Mouse (Mus musculus) liver, postnatal 0 days (tissue): ENCODE measurements around the gene Frzb. TPM values are rescaled to one million over a fixed set of nuclear protein-coding genes. Genes with fewer than 3 reads are reported as not detected.

ENCODE experiments used
- ATAC-seq: fragments of 200-750 bp; cut with Nextera tagmentation; 2 replicates; pipeline ENCODE4 v1.8.0; 2017; ENCODE audit warnings: mild to moderate bottlenecking, moderate library complexity
- DNase-seq: peaks from one replicate; pipeline ENCODE4 v3.0.0-alpha.2; 2016
- H3K27ac ChIP-seq: fragments of 300-500 bp; sonication (generic); 2 replicates; pipeline ENCODE4 v1.5.1; 2014; ENCODE audit warnings: antibody characterized with exemption, moderate library complexity, mild to moderate bottlenecking, low read depth
- H3K27me3 ChIP-seq: fragments of 300-500 bp; sonication (generic); 2 replicates; pipeline ENCODE4 v1.6.1; 2014; ENCODE audit warnings: low read length, control low read depth, mixed read lengths; ENCODE audit not compliant: insufficient read depth
- H3K36me3 ChIP-seq: fragments of 300-500 bp; sonication (generic); replicated peaks from 2 replicates; pipeline ENCODE4 v1.6.1; 2014; ENCODE audit warnings: mild to moderate bottlenecking, control low read depth, low read length, moderate library complexity, mixed read lengths; ENCODE audit not compliant: insufficient read depth
- H3K4me1 ChIP-seq: fragments of 300-500 bp; sonication (generic); 2 replicates; pipeline ENCODE4 v1.6.1; 2014; ENCODE audit warnings: antibody characterized with exemption, mild to moderate bottlenecking, control low read depth; ENCODE audit not compliant: insufficient read depth
- H3K4me2 ChIP-seq: fragments of 300-500 bp; sonication (generic); 2 replicates; pipeline ENCODE4 v1.6.1; 2014; ENCODE audit warnings: low read depth, mild to moderate bottlenecking, low read length, moderate library complexity, mixed read lengths
- H3K4me3 ChIP-seq: fragments of 300-500 bp; sonication (generic); 2 replicates; pipeline ENCODE4 v1.5.1; 2014; ENCODE audit warnings: low read depth, low read length
- H3K9ac ChIP-seq: fragments of 300-500 bp; sonication (generic); replicated peaks from 2 replicates; pipeline ENCODE4 v1.6.1; 2014; ENCODE audit warnings: mild to moderate bottlenecking, moderate library complexity
- H3K9me3 ChIP-seq: fragments of 300-500 bp; sonication (generic); 2 replicates; pipeline ENCODE4 v1.6.1; 2016; ENCODE audit warnings: mild to moderate bottlenecking, control low read depth, low read length, mixed read lengths
- CTCF ChIP-seq: sonication (generic); IDR thresholded peaks from 2 replicates; pipeline ENCODE4 v1.5.1; 2016; ENCODE audit warnings: antibody characterized with exemption, low read depth
- EP300 ChIP-seq: IDR thresholded peaks from 2 replicates; pipeline ENCODE4 v1.6.1; 2016; ENCODE audit warnings: antibody characterized with exemption, low read depth, mild to moderate bottlenecking
- WGBS: fragments of 180-500 bp; shearing (Covaris S2); extraction: QIAGEN DNeasy Blood & Tissue Kit; methylation state at CpG from one replicate; pipeline ENCODE4 v1.1.7; 2014; ENCODE audit not compliant: insufficient replicate concordance; 5-methylcytosine and 5-hydroxymethylcytosine counted together
- polyA plus RNA-seq: library from polyadenylated mRNA; unstranded; fragments of >200 nt; fragmentation: Nextera tagmentation; extraction: Ambion mirVana; gene quantifications from 2 replicates; pipeline ENCODE4 v1.2.1, GENCODE M21; 2015

Frzb gene
- polyA plus RNA-seq, 1 experiment from 2014 or later: 0.49 TPM

GRCm38 (mm10) chr2:80413124-80413523 is 34.3 kb downstream of the Frzb start:
- ATAC-seq (no peak), DNase-seq (no peak)
- Histone ChIP-seq H3K4me3 (no peak overlapping the region), H3K36me3 (no peaks in the 10 kb centered on the region), H3K27me3 (no peaks in the 10 kb centered on the region), H3K27ac (no peak overlapping the region), H3K9ac (no peak overlapping the region), H3K9me3 (no peaks in the 10 kb centered on the region), H3K4me1 (no peaks in the 10 kb centered on the region), H3K4me2 (no peak overlapping the region)
- no peak for TF ChIP-seq EP300
- TF ChIP-seq CTCF: no peak
- 75% methylated on average over 18 of the region's 18 CpGs for WGBS

GRCm38 (mm10) chr2:80409893-80410574 is 37.4 kb downstream of the Frzb start:
- H3K4me2 ChIP-seq: no peak overlapping the region
- H3K9me3 ChIP-seq: no peaks in the 10 kb centered on the region
- no peaks in the 10 kb centered on the region for H3K27me3 ChIP-seq
- ATAC-seq (no peak), DNase-seq (no peak)
- H3K9ac ChIP-seq: no peak overlapping the region
- WGBS: 78% methylated on average over 12 of the region's 12 CpGs
- H3K4me1 ChIP-seq: no peaks in the 10 kb centered on the region
- no peaks in the 10 kb centered on the region for H3K36me3 ChIP-seq
- no peak overlapping the region for H3K4me3 ChIP-seq
- no peak for TF ChIP-seq CTCF
- TF ChIP-seq EP300: no peak
- no peak overlapping the region for H3K27ac ChIP-seq

- no peak for ATAC-seq
- Histone ChIP-seq H3K36me3 (no peaks in the 10 kb centered on the region), H3K27me3 (no peaks in the 10 kb centered on the region), H3K4me3 (no peak overlapping the region), H3K9me3 (no peaks in the 10 kb centered on the region), H3K27ac (no peak overlapping the region), H3K9ac (no peak overlapping the region), H3K4me1 (no peaks in the 10 kb centered on the region), H3K4me2 (no peak overlapping the region)
- 42% methylated on average over 5 of the region's 5 CpGs for WGBS
- no peak for DNase-seq
- no peak for TF ChIP-seq EP300
- TF ChIP-seq CTCF: no peak
Observed at GRCm38 (mm10) chr2:80404770-80405169, 42.7 kb downstream of the Frzb start.

- no peak for ATAC-seq
Observed at GRCm38 (mm10) chr2:80398595-80399099, 48.8 kb downstream of the Frzb start.

GRCm38 (mm10) chr2:80396864-80397263 is 50.6 kb downstream of the Frzb start:
- WGBS: 69% methylated on average over 3 of the region's 3 CpGs

More at GRCm38 (mm10) chr2:80398595-80399099, 48.8 kb downstream of the Frzb start:
- Histone ChIP-seq H3K9me3 (no peaks in the 10 kb centered on the region), H3K36me3 (no peaks in the 10 kb centered on the region), H3K4me3 (no peak overlapping the region), H3K9ac (no peak overlapping the region), H3K27me3 (no peaks in the 10 kb centered on the region), H3K27ac (no peak overlapping the region), H3K4me2 (no peak overlapping the region), H3K4me1 (no peaks in the 10 kb centered on the region)
- TF ChIP-seq EP300 (no peak), CTCF (no peak)
- DNase-seq: no peak
- WGBS: 44% methylated on average over 3 of the region's 3 CpGs

GRCm38 (mm10) chr2:80396057-80396456 is 51.4 kb downstream of the Frzb start:
- Histone ChIP-seq H3K36me3 (no peaks in the 10 kb centered on the region), H3K4me2 (no peak overlapping the region), H3K27me3 (no peaks in the 10 kb centered on the region), H3K9me3 (no peaks in the 10 kb centered on the region), H3K27ac (no peak overlapping the region), H3K4me1 (no peaks in the 10 kb centered on the region), H3K9ac (no peak overlapping the region), H3K4me3 (no peak overlapping the region)
- TF ChIP-seq EP300: no peak
- TF ChIP-seq CTCF: no peak
- WGBS: 60% methylated on average over 7 of the region's 7 CpGs
- DNase-seq (no peak), ATAC-seq (no peak)

More at GRCm38 (mm10) chr2:80396864-80397263, 50.6 kb downstream of the Frzb start:
- H3K4me1 ChIP-seq: no peaks in the 10 kb centered on the region
- ATAC-seq (no peak), DNase-seq (no peak)
- TF ChIP-seq CTCF: no peak
- no peak for TF ChIP-seq EP300
- no peak overlapping the region for H3K9ac ChIP-seq
- no peaks in the 10 kb centered on the region for H3K9me3 ChIP-seq
- H3K27me3 ChIP-seq: no peaks in the 10 kb centered on the region
- H3K4me2 ChIP-seq: no peak overlapping the region
- H3K27ac ChIP-seq: no peak overlapping the region
- H3K4me3 ChIP-seq: no peak overlapping the region
- no peaks in the 10 kb centered on the region for H3K36me3 ChIP-seq
